Mouse (Mus musculus): ENCODE data around the gene Neurod2.

The Neurod2 gene

GRCm38 (mm10) chr11:98317479-98317878 lies 12.0 kb downstream of the Neurod2 start:
- in situ Hi-C loops (cut with MboI): no loop called here

- in situ Hi-C loops (cut with MboI): no loop called here
Measured at GRCm38 (mm10) chr11:98313790-98314323, 15.6 kb downstream of the Neurod2 start.

- in situ Hi-C loops (cut with MboI): no loop called here
Measured at GRCm38 (mm10) chr11:98298484-98299205, 30.8 kb downstream of the Neurod2 start.

GRCm38 (mm10) chr11:98297778-98298177 lies 31.7 kb downstream of the Neurod2 start:
- in situ Hi-C loops (cut with MboI): no loop called here

- in situ Hi-C loops (cut with MboI): no loop called here
Measured at GRCm38 (mm10) chr11:98296916-98297315, 32.5 kb downstream of the Neurod2 start.

GRCm38 (mm10) chr11:98296277-98296676 lies 33.2 kb downstream of the Neurod2 start:
- in situ Hi-C loops (cut with MboI): no loop called here

GRCm38 (mm10) chr11:98295013-98295585 lies 34.3 kb downstream of the Neurod2 start:
- in situ Hi-C loops (cut with MboI): no loop called here

GRCm38 (mm10) chr11:98294188-98295012 lies 35.0 kb downstream of the Neurod2 start:
- in situ Hi-C loops (cut with MboI): no loop called here

GRCm38 (mm10) chr11:98293070-98293469 lies 36.4 kb downstream of the Neurod2 start:
- in situ Hi-C loops (cut with MboI): no loop called here

GRCm38 (mm10) chr11:98290906-98291305 lies 38.5 kb downstream of the Neurod2 start:
- in situ Hi-C loops (cut with MboI): no loop called here

- in situ Hi-C loops (cut with MboI): no loop called here
Measured at GRCm38 (mm10) chr11:98289873-98290272, 39.6 kb downstream of the Neurod2 start.

GRCm38 (mm10) chr11:98287961-98288360 lies 41.5 kb downstream of the Neurod2 start:
- in situ Hi-C loops (cut with MboI): no loop called here

GRCm38 (mm10) chr11:98287531-98287930 lies 41.9 kb downstream of the Neurod2 start:
- in situ Hi-C loops (cut with MboI): no loop called here

GRCm38 (mm10) chr11:98285368-98285767 lies 44.1 kb downstream of the Neurod2 start:
- in situ Hi-C loops (cut with MboI): no loop called here

GRCm38 (mm10) chr11:98284230-98284629 lies 45.2 kb downstream of the Neurod2 start:
- in situ Hi-C loops (cut with MboI): no loop called here

GRCm38 (mm10) chr11:98283740-98284139 lies 45.7 kb downstream of the Neurod2 start:
- in situ Hi-C loops (cut with MboI): no loop called here

All from mature B cell (primary cell).